Mouse (Mus musculus): ENCODE results near the gene Smarcd3. TPM values are rescaled to one million over a fixed set of nuclear protein-coding genes. Genes with fewer than 3 reads are reported as not detected.

The Smarcd3 gene
- total and polyA plus RNA-seq, 3 experiments: 1.3 to 2.2 TPM; not detected in 1

DNA sequence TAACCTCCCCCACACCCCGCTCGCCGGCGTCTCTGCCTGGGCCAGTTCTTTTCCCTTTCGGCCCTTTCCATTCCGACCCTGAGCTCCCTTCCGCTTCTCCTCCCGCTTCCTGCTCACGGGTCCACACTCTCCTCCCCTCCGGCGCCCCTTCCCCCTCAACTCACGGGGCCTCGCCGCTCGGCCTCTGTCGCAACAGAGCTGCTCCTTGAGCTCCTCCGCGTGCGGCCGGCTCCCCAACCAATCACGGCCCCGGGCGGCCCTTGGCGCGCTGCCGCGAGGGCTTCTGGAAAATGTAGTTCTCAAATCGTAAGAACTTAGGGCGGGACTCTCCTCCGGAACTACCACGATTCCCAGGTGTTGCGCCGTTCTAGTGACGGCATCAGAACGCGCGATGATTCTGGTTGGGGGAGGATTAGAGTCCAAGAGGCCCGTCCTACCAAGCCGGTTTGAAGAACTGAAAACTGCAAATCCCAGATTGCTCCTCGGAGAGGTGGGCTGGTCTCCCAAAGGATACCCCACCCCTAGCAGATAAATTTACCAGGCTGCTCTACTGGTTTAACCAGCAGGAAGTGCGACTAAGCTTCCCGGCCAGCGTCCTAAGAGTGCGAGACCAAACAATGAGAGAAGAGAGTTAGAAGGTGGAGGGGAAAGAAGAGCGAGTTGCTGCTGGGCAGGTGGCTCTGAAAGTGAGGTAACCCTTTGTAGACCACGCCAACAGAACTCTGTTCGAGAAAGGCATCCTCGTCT is 46.9 kb downstream of the Smarcd3 start, which contains the start of gene Abcf2:
Abcf2 (minus strand) TSS at position 285 of the 747 bp plus-strand sequence.
- Histone ChIP-seq H3K79me2 (replicated peaks; ENCODE audit: control insufficient read depth, extremely low read depth, insufficient read depth, poor library complexity, severe bottlenecking) (peaks cover 20% of the 10 kb centered on the region), H3K4me3 (replicated peaks in 1 of 3; ENCODE audit: low read depth in 2 of 3, low read length in 2 of 3, poor library complexity in 1 of 3) (peak within 1 kb of the TSS; percentile 69 to 91 (median 77)), H3K27ac (ENCODE audit: insufficient read depth, low read depth) (peak within 1 kb of the TSS; percentile 45), H3K27me3 (replicated peaks) (no peaks in the 10 kb centered on the region), H3K4me2 (ENCODE audit: insufficient read depth, low read depth, poor library complexity, severe bottlenecking) (peak within 1 kb of the TSS; percentile 98), H3K36me3 (replicated peaks in 1 of 2; ENCODE audit: control insufficient read depth in 1 of 2, insufficient read depth in 1 of 2, low read length in 1 of 2) (peaks cover 30 to 34% of the 10 kb centered on the region in 2 experiments), H3K9ac (ENCODE audit: insufficient read depth, low read depth) (peak within 1 kb of the TSS; percentile 77), H3K4me1 (ENCODE audit: control insufficient read depth in 1 of 2, insufficient read depth in 2 of 2) (peaks cover 0 to 31% of the 10 kb centered on the region in 2 experiments; a peak in 3 of 4 replicates), H3K9me3 (replicated peaks; ENCODE audit: low read length) (no peaks in the 10 kb centered on the region)
- dilution Hi-C loops (cut with MboI; ENCODE audit: extremely low pct_ligation_motif_present, extremely low pct_unique_long_range_greater_than_20kb, low sequenced_read_pairs) (no loop called here), in situ Hi-C loops (cut with MboI; ENCODE audit: low pct_ligation_motif_present, low pct_unique_long_range_greater_than_20kb, low sequenced_read_pairs) (no loop called here)
- DNase-seq (ENCODE audit: extremely low read depth): peak; percentile 100
- TF ChIP-seq MAFK (IDR thresholded peaks at IDR 0.05; ENCODE audit: insufficient replicate concordance, low read length) (no peak), MAZ (IDR thresholded peaks at IDR 0.05; ENCODE audit: low read depth, low read length) (peak; percentile 51; the same call in 1 of the 2 replicates), HCFC1 (IDR thresholded peaks at IDR 0.05; ENCODE audit: low read depth, low read length) (peak; percentile 99), UBTF (IDR thresholded peaks at IDR 0.05; ENCODE audit: low read depth, low read length) (no peak), IRF4 (IDR thresholded peaks at IDR 0.05; ENCODE audit: low read depth, low read length) (peak; percentile 98), ZMIZ1 (IDR thresholded peaks at IDR 0.05; ENCODE audit: low read depth, low read length) (peak; percentile 85), NELFE (IDR thresholded peaks at IDR 0.05; ENCODE audit: low read depth, low read length) (peak; percentile 69), ETS1 (conservative IDR thresholded peaks at IDR 0.05; ENCODE audit: low read depth, low read length) (peak; percentile 50), NRF1 (IDR thresholded peaks at IDR 0.05; ENCODE audit: low read depth, low read length) (peak; percentile 65), PAX5 (IDR thresholded peaks at IDR 0.05; ENCODE audit: low read length) (no peak), MXI1 (IDR thresholded peaks at IDR 0.05; ENCODE audit: low read depth, low read length) (peak; percentile 90), POLR2A (IDR thresholded peaks at IDR 0.05; ENCODE audit: low read depth, low read length) (peak; percentile 87), CTCF (conservative IDR thresholded peaks at IDR 0.05 in 1 of 2, IDR thresholded peaks at IDR 0.05 in 1 of 2; ENCODE audit: low read depth in 2 of 2, low read length in 2 of 2) (no peak), E2F4 (IDR thresholded peaks at IDR 0.05; ENCODE audit: insufficient replicate concordance, low read depth, low read length) (peak; percentile 96), KAT2A (IDR thresholded peaks at IDR 0.05; ENCODE audit: insufficient replicate concordance, low read length) (peak; percentile 99), TBP (conservative IDR thresholded peaks at IDR 0.05; ENCODE audit: low read depth, low read length) (peak; percentile 87), JUND (conservative IDR thresholded peaks at IDR 0.05; ENCODE audit: low read depth, low read length) (no peak), EP300 (IDR thresholded peaks at IDR 0.05; ENCODE audit: low read length) (no peak), BHLHE40 (IDR thresholded peaks at IDR 0.05; ENCODE audit: low read depth, low read length) (peak; percentile 65), MYC (IDR thresholded peaks at IDR 0.05; ENCODE audit: low read depth, low read length) (peak; percentile 66), CHD1 (IDR thresholded peaks at IDR 0.05; ENCODE audit: low read depth, low read length) (no peak), ZKSCAN1 (IDR thresholded peaks at IDR 0.05; ENCODE audit: borderline replicate concordance, low read depth, low read length) (no peak), GABPA (IDR thresholded peaks at IDR 0.05; ENCODE audit: insufficient replicate concordance, low read depth, low read length) (peak; percentile 88; the same call in 1 of the 2 replicates), USF2 (conservative IDR thresholded peaks at IDR 0.05; ENCODE audit: low read depth, low read length) (no peak), ELF1 (IDR thresholded peaks at IDR 0.05; ENCODE audit: low read depth, low read length) (peak; percentile 86), SMC3 (IDR thresholded peaks at IDR 0.05; ENCODE audit: low read depth, low read length) (no peak), TCF12 (IDR thresholded peaks at IDR 0.05; ENCODE audit: low read depth, low read length) (peak; percentile 65; the same call in 1 of the 2 replicates), MEF2A (IDR thresholded peaks at IDR 0.05; ENCODE audit: borderline replicate concordance, low read depth, low read length) (peak; percentile 69; the same call in 1 of the 2 replicates), JUN (IDR thresholded peaks at IDR 0.05; ENCODE audit: insufficient read depth, low read depth, low read length) (no peak), USF1 (IDR thresholded peaks at IDR 0.05; ENCODE audit: low read depth, low read length) (peak; percentile 31), ZC3H11A (IDR thresholded peaks at IDR 0.05; ENCODE audit: low read depth, low read length) (no peak), POLR2AphosphoS2 (IDR thresholded peaks at IDR 0.05; ENCODE audit: low read depth, low read length) (peak; percentile 43; the same call in 1 of the 2 replicates), SIN3A (IDR thresholded peaks at IDR 0.05; ENCODE audit: low read length) (peak; percentile 97), RAD21 (IDR thresholded peaks at IDR 0.05; ENCODE audit: low read depth, low read length) (no peak), CHD2 (IDR thresholded peaks at IDR 0.05; ENCODE audit: low read length) (peak; percentile 93), RCOR1 (conservative IDR thresholded peaks at IDR 0.05; ENCODE audit: low read depth, low read length) (0 out of 2 replicates have a peak, but pooled peaks have one; percentile 19), MAX (IDR thresholded peaks at IDR 0.05; ENCODE audit: low read length) (peak; percentile 79; the same call in 1 of the 2 replicates), ZNF384 (IDR thresholded peaks at IDR 0.05; ENCODE audit: low read depth, low read length) (no peak)
